Mouse (Mus musculus) left cerebral cortex, postnatal 36 days (tissue): ENCODE results near the gene Spata20. TPM values are rescaled to one million over a fixed set of nuclear protein-coding genes. Genes with fewer than 3 reads are reported as not detected.
A peak's percentile ranks its signal among the peaks of the same experiment; 100 is the strongest.

Source experiments
- DNase-seq, 2 experiments: peaks; one replicate each; pipeline ENCODE4 v3.0.0; 2021 to 2022; ENCODE audit warnings: low spot score in 2 of 2, mixed read lengths in 1 of 2
- intact Hi-C: fragments of 180-260 bp; cut with DNase I; formaldehyde crosslinking; loops from one replicate; pipeline ENCODE4 v1.15.1; 2025
- total RNA-seq, 2 experiments: library from RNA; stranded (reverse); gene quantifications; 2 replicates each; pipeline ENCODE4 v1.2.3; 2021

Spata20 gene
- total RNA-seq, 2 experiments from 2014 or later = 0.27 to 1.3 TPM

DNA sequence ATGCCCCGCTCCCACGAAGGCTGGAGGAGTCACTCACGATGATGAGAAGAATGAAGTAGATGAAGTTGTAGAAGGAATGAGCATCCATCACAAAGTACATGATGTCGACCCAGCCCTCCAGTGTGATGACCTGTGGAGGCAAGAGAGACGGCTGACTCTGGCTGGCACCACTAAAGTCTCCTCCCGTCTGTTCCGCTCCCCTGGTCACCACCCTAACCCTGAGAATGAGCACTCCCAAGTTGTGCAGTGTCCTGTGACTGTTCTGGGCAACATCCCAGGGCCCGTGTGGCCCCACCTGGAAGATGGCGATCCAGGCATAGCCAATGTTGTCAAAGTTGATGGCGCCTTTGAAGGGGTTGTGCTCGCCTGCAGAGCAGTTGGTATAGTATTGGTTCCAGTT is 24.1 kb downstream of the Spata20 start:
- no peak for DNase-seq
- intact Hi-C loops = no loop called here

- no peak for DNase-seq
- intact Hi-C loops = no loop called here
Measured at GRCm38 (mm10) chr11:94457001-94457400, 29.0 kb downstream of the Spata20 start.

DNA sequence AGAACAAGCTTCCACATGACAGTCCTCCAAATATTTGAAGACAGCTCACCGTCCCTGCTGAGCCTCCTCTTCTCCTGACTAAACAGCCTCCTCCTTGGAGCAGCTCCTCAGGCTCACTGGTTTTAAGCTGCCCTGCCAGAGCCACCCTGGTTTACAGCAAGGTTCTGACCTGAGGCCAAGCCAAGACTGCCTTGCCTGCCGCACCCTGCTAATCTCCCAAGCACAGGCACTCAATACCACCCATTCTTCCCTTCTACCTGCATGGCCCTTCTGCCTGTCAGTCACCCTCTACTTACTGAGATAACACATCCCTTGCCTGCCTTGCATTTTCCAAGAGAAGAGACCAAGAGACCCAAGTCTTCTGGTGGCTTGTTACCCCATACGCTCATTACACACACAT is 29.6 kb downstream of the Spata20 start:
- intact Hi-C loops = no loop called here
- no peak for DNase-seq

GRCm38 (mm10) chr11:94455161-94455820 is 30.7 kb downstream of the Spata20 start:
- DNase-seq = peak in 1 of 2 experiments; percentile 68

DNA sequence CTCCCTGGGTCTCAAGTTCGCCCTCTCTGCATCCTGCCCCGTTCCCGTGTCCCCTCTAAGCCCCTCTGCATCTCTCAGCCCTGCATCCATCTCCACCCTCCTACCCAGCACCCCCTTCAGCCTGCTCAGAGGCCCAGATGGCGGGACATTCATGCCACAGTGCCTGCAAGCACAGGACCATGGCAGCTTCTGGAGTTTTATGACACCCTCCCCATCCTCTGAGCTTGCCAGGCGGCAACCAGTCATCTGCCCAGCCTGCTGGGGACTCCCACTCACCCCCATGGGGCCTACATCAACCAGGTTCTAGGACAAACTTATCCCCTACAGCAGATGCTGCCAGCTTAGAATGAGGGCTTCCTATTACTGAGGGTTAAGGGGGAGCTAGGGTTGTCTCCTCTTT is 31.2 kb downstream of the Spata20 start:
- peak in 1 of 2 experiments; percentile 65 for DNase-seq
- intact Hi-C loops = no loop called here

More at GRCm38 (mm10) chr11:94455161-94455820, 30.7 kb downstream of the Spata20 start:
- intact Hi-C loops = no loop called here

DNA sequence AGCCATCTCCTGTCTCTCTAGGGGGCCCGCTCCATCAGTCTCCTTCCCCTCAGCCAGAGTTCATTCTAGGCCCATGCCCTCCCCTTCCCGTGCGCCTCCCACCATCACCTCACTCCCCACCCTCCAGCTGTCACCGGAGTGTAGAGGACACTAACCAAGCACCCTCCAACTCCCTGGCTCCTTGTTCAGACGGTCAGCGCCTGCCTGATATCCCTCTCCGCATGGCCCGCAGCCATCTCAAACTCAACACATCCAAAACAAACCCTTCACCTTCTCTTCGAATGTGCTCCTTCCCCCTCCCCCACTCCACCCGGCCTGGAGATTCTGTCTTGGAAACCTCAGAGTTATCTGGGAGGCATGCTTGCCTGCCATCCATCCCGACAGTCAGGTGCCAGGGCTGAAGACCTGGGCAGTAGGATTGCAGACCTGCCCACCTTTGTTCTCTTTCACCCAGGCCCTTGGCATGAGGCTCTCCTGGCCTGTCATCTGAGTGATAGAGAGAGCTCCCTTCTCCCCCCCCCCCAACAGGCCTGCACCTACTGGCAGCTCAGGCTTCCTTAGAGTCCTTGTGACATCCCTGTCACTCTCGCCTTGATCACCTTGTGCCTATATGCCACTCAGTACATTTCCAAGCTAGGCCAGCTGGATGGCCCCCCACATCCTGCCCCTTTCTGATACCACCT is 34.7 kb downstream of the Spata20 start:
- DNase-seq = no peak
- intact Hi-C loops = no loop called here

GRCm38 (mm10) chr11:94449886-94450285 is 36.1 kb downstream of the Spata20 start:
- intact Hi-C loops = no loop called here
- DNase-seq = no peak

DNA sequence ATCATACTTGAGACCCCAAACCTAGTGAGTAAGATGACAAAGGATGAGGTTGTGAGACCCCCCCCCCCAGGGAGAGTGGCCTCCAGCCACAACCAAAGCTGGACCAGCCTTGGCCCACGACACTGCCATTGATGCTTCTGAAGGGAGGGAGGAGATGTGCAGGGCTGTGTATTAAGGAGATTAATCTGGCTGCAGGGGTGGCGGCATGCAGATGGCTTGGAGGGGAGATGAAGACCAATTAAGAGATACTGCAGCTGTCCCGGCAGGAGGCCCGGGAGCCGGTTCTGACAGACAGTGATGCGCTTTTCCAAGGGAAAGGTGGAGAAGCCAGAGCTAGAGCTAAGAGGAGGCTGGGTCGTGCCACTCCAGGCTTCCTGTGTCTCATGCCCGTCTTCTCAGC is 36.7 kb downstream of the Spata20 start:
- DNase-seq = no peak
- intact Hi-C loops = no loop called here

DNA sequence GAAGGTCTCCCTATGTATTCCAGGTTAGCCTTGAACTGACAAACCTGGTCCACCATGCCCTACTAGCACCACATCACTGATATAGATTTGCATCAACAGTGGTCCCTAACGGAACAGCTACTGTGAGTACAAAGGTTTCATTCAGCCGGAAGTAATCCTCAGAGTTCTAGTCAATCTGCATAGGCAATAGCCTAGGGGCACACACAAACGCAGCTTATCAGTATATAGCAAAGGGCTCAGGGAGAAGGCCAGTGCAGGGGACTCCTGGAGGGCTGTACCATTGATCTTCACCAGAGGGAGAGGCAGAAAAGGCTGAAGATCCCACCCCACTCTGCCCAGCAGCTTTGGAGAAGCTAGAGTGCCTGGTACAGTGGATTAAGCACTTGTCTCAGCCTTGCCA is 39.0 kb downstream of the Spata20 start:
- DNase-seq = no peak

DNA sequence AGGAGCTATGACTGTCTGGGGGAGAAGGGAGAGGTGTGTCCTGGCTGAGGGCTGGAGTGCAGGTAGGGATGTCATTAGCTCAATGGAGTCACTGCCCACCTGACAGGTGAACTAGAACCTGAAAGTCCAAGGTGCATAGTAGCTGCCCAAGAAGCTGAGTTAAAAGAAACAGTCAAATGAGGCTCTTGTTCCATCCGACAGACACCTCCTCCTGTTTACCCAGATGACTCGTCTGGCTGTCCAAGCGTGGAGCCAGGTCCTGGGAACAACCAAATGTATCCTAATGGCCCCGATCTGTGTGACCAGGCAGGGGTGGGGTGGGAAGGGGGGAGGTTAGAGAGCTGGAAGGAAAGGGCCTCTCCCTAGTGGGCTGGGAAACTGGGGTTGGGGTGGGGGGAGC is 40.7 kb downstream of the Spata20 start:
- intact Hi-C loops = no loop called here
- DNase-seq = no peak

More for the DNA sequence above, 39.0 kb downstream of the Spata20 start:
- intact Hi-C loops = no loop called here

- DNase-seq = no peak
- intact Hi-C loops = no loop called here
Measured at GRCm38 (mm10) chr11:94444829-94445228, 41.1 kb downstream of the Spata20 start.

- intact Hi-C loops = no loop called here
- no peak for DNase-seq
Measured at GRCm38 (mm10) chr11:94441752-94442151, 44.2 kb downstream of the Spata20 start.

GRCm38 (mm10) chr11:94441122-94441521 is 44.9 kb downstream of the Spata20 start:
- intact Hi-C loops = no loop called here
- no peak for DNase-seq

- DNase-seq = no peak
- intact Hi-C loops = no loop called here
Measured at GRCm38 (mm10) chr11:94440421-94440820, 45.6 kb downstream of the Spata20 start.

GRCm38 (mm10) chr11:94429011-94429651 is 56.8 kb downstream of the Spata20 start:
- intact Hi-C loops = no loop called here
- DNase-seq = no peak

Other genes starting within 250 kb of the Spata20 start
- 1 to 10 TPM; 1.3 to 1.5 TPM for gene Wfikkn2, start 240.2 kb downstream of the Spata20 start, total RNA-seq
- gene Gm21885, start 204.3 kb downstream of the Spata20 start, total RNA-seq = not detected
- 100 to 1,000 TPM in 1 of 2 experiments, 10 to 100 TPM in 1; 85.0 to 137 TPM for gene Luc7l3, start 164.2 kb downstream of the Spata20 start, total RNA-seq
- gene Ankrd40, start 158.2 kb downstream of the Spata20 start, total RNA-seq = 100 to 1,000 TPM; 136 to 145 TPM
- gene Abcc3, start 93.2 kb downstream of the Spata20 start, total RNA-seq = 1 to 10 TPM; 2.0 to 3.0 TPM
- gene Cacna1g, start 12.0 kb downstream of the Spata20 start, total RNA-seq = 100 to 1,000 TPM in 1 of 2 experiments, 10 to 100 TPM in 1; 70.9 to 105 TPM
- 1 to 10 TPM in 1 of 2 experiments, under 1 TPM in 1; 0.77 to 1.4 TPM for gene Epn3, start 13.8 kb upstream of the Spata20 start, total RNA-seq
- 1 to 10 TPM; 5.5 to 7.7 TPM for gene Mycbpap, start 35.6 kb upstream of the Spata20 start, total RNA-seq
- 10 to 100 TPM; 15.2 to 15.9 TPM for gene Rsad1, start 63.1 kb upstream of the Spata20 start, total RNA-seq
- under 1 TPM in 1 of 2 experiments, not detected in 1; 0.20 TPM for gene Chad, start 78.9 kb upstream of the Spata20 start, total RNA-seq
- 10 to 100 TPM; 14.8 to 16.7 TPM for gene Acsf2, start 115.7 kb upstream of the Spata20 start, total RNA-seq
- gene Lrrc59, start 143.6 kb upstream of the Spata20 start, total RNA-seq = 10 to 100 TPM; 86.6 to 90.4 TPM
- gene Mrpl27, start 167.6 kb upstream of the Spata20 start, total RNA-seq = 10 to 100 TPM; 66.0 to 68.6 TPM
- not detected for gene Eme1, start 167.8 kb upstream of the Spata20 start, total RNA-seq
- 10 to 100 TPM; 24.5 to 26.0 TPM for gene Xylt2, start 191.3 kb upstream of the Spata20 start, total RNA-seq
- not detected for gene Gm11541, start 218.3 kb upstream of the Spata20 start, total RNA-seq